Mouse (Mus musculus): Measurements from ENCODE around the gene Mfsd9. TPM values are rescaled to one million over a fixed set of nuclear protein-coding genes. Genes with fewer than 3 reads are reported as not detected.

Gene Mfsd9
- polyA plus RNA-seq, 1 experiment: 0.46 TPM

DNA sequence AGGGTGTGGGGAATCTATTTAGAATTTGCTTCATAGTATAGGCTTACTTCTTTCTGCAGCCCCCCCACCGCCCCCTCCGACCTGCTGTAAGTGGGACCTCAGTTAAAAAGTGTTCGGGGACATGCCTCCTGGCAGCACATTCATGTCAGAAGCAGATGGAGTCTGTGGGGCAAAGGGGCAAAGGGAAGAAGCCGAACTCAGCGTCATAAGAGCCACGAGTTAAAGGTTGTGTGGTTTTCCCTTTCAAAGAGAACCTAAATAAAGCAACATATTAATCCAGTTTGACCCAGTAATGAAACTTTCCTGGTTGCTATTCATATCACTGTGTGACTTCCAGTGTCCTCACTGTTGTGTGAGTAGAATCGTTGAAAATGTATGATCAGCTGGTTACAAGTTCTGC lies 63.1 kb downstream of the Mfsd9 start:
- H3K4me1 ChIP-seq: no peaks in the 10 kb centered on the region
- no peak overlapping the region for H3K4me3 ChIP-seq (replicated peaks)
- H3K9me3 ChIP-seq: no peaks in the 10 kb centered on the region
- TF ChIP-seq FLI1 (IDR thresholded peaks at IDR 0.05; ENCODE audit: low read length) (no peak), GATA1 (IDR thresholded peaks at IDR 0.05; ENCODE audit: borderline replicate concordance, low read length) (no peak)
- no peaks in the 10 kb centered on the region for H3K36me3 ChIP-seq (replicated peaks; ENCODE audit: low read length)
- no peaks in the 10 kb centered on the region for H3K27me3 ChIP-seq (replicated peaks)

DNA sequence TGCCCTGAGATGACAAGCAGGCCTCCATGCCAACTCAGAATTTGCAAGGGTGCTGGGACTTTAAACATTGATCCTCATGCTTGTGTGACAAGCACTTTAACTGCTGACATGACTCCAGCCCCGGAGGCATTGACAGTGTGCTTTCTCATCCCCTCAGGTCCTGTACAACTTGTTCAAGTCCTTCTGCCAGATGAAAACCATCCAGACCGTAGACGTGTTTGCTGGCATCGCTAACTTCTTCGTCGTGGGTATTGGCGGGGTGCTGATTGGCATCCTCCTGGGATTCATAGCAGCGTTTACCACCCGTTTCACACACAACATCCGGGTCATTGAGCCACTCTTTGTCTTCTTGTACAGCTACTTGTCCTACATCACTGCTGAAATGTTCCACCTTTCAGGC lies 64.4 kb downstream of the Mfsd9 start:
- TF ChIP-seq GATA1 (IDR thresholded peaks at IDR 0.05; ENCODE audit: borderline replicate concordance, low read length) (no peak), FLI1 (IDR thresholded peaks at IDR 0.05; ENCODE audit: low read length) (no peak)
- H3K4me3 ChIP-seq (replicated peaks): no peak overlapping the region
- H3K9me3 ChIP-seq: no peaks in the 10 kb centered on the region
- H3K27me3 ChIP-seq (replicated peaks): no peaks in the 10 kb centered on the region
- H3K4me1 ChIP-seq: no peaks in the 10 kb centered on the region
- H3K36me3 ChIP-seq (replicated peaks; ENCODE audit: low read length): no peaks in the 10 kb centered on the region

Other genes starting within 250 kb of the Mfsd9 start
- not detected in 2 replicates for gene Slc9a4, start 210.6 kb downstream of the Mfsd9 start, polyA plus RNA-seq (2012; ENCODE audit: insufficient read depth, low replicate concordance)
- not detected in 2 replicates for gene Slc9a2, start 110.1 kb downstream of the Mfsd9 start, polyA plus RNA-seq (2012; ENCODE audit: insufficient read depth, low replicate concordance)
- not detected in 2 replicates for gene Tmem182, start 14.9 kb upstream of the Mfsd9 start, polyA plus RNA-seq (2012; ENCODE audit: insufficient read depth, low replicate concordance)